Mouse (Mus musculus): ENCODE measurements around the gene Hoxa5. TPM values are rescaled to one million over a fixed set of nuclear protein-coding genes. Genes with fewer than 3 reads are reported as not detected.
A peak's percentile ranks its signal among the peaks of the same experiment; 100 is the strongest.

Gene Hoxa5
- total and polyA plus RNA-seq, 3 experiments = 0.26 to 0.96 (median 0.45) TPM

GRCm38 (mm10) chr6:52229558-52230416, 25.4 kb upstream of the Hoxa5 start:
- no peaks in the 10 kb centered on the region for H3K79me2 ChIP-seq (replicated peaks; ENCODE audit: control insufficient read depth, insufficient read depth, low read length)
- WGBS = 6% methylated on average over 44 of the region's 44 CpGs
- no peak for DNase-seq
- no peak overlapping the region for H3K27ac ChIP-seq
- intact Hi-C loops (cut with DNase I) = no loop called here
- no peaks in the 10 kb centered on the region; the same call in 1 of the 2 replicates for H3K4me1 ChIP-seq (ENCODE audit: control insufficient read depth, insufficient read depth, low read length)
- H3K36me3 ChIP-seq (ENCODE audit: control insufficient read depth, insufficient read depth, low read length) = no peaks in the 10 kb centered on the region
- no peak for TF ChIP-seq POLR2A (IDR thresholded peaks at IDR 0.05; ENCODE audit: insufficient read depth, low read depth, low read length)
- peaks cover 60% of the 10 kb centered on the region for H3K27me3 ChIP-seq (ENCODE audit: control insufficient read depth, insufficient read depth, low read length)
- H3K9ac ChIP-seq (ENCODE audit: low read depth, low read length) = no peak overlapping the region
- H3K4me3 ChIP-seq = no peak overlapping the region

DNA sequence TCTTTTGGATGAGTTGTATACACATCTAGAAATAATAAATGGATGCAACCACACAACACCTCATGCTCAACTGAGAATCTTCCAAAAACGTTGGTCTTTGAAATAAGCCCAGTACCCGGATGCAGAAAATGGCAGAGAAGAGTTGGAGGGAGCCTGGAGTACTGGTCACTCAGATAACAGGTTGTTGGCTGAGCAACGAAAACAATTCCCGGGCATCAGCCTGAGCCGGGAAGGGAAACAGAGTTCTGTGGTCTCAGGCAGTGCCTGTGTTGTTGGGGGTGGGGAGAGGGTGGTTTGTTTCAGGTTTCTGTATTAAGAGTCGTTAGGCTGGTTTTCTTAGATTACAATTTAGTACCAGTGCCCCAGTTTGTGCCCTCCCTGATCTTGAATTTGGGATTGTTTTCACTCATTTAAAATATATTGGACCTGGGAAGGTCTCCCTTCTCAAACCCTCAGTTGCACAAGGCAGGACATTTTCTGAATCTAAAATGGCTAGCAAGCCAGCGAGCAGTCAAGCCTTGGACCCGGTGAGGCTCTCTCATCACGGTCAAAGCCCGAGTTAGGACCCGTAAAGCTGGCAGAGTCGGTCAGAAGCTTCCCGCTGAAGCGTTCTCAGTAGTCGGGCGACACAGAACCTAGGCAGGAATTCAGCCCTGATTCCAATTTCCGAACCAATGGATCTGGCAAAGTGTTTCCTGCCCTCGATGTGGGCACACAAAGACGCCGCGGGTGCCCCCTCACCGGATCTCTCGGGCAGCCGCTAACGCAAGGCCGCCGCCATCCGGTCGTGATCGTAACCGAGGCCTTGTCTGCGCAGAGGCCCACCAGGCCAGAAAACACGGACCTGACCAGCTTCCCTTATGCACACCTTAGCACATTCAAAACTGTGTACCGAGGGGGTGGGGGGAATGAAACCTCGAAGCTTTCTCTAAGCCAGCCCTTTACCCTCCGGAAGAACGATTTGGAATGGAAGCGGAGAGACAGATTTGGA, 24.4 kb upstream of the Hoxa5 start:
- no peaks in the 10 kb centered on the region; the same call in 1 of the 2 replicates for H3K4me1 ChIP-seq (ENCODE audit: control insufficient read depth, insufficient read depth, low read length)
- TF ChIP-seq POLR2A (IDR thresholded peaks at IDR 0.05; ENCODE audit: insufficient read depth, low read depth, low read length) = no peak
- TF ChIP-seq CTCF (IDR thresholded peaks at IDR 0.05) = no peak
- no peak for TF ChIP-seq EP300 (IDR thresholded peaks at IDR 0.05; ENCODE audit: insufficient read depth, low read depth, low read length)
- no peaks in the 10 kb centered on the region for H3K79me2 ChIP-seq (replicated peaks; ENCODE audit: control insufficient read depth, insufficient read depth, low read length)
- intact Hi-C loops (cut with DNase I) = no loop called here
- WGBS = 5% methylated on average over 38 of the region's 38 CpGs
- no peak overlapping the region for H3K4me3 ChIP-seq
- H3K27me3 ChIP-seq (ENCODE audit: control insufficient read depth, insufficient read depth, low read length) = peaks cover 52% of the 10 kb centered on the region
- DNase-seq = peak in 1 of 2 experiments; percentile 10
- no peak overlapping the region for H3K9ac ChIP-seq (ENCODE audit: low read depth, low read length)
- H3K27ac ChIP-seq = no peak overlapping the region
- H3K36me3 ChIP-seq (ENCODE audit: control insufficient read depth, insufficient read depth, low read length) = no peaks in the 10 kb centered on the region

GRCm38 (mm10) chr6:52227470-52228222, 23.3 kb upstream of the Hoxa5 start:
- Histone ChIP-seq H3K4me1 (ENCODE audit: control insufficient read depth, insufficient read depth, low read length) (no peaks in the 10 kb centered on the region; the same call in 1 of the 2 replicates), H3K4me3 (no peak overlapping the region), H3K27me3 (ENCODE audit: control insufficient read depth, insufficient read depth, low read length) (peaks cover 44% of the 10 kb centered on the region), H3K27ac (no peak overlapping the region), H3K36me3 (ENCODE audit: control insufficient read depth, insufficient read depth, low read length) (no peaks in the 10 kb centered on the region), H3K79me2 (replicated peaks; ENCODE audit: control insufficient read depth, insufficient read depth, low read length) (no peaks in the 10 kb centered on the region), H3K9ac (ENCODE audit: low read depth, low read length) (no peak overlapping the region)
- no peak for TF ChIP-seq EP300 (IDR thresholded peaks at IDR 0.05; ENCODE audit: insufficient read depth, low read depth, low read length)
- DNase-seq = no peak
- 11% methylated on average over 11 of the region's 11 CpGs for WGBS
- intact Hi-C loops (cut with DNase I) = no loop called here

DNA sequence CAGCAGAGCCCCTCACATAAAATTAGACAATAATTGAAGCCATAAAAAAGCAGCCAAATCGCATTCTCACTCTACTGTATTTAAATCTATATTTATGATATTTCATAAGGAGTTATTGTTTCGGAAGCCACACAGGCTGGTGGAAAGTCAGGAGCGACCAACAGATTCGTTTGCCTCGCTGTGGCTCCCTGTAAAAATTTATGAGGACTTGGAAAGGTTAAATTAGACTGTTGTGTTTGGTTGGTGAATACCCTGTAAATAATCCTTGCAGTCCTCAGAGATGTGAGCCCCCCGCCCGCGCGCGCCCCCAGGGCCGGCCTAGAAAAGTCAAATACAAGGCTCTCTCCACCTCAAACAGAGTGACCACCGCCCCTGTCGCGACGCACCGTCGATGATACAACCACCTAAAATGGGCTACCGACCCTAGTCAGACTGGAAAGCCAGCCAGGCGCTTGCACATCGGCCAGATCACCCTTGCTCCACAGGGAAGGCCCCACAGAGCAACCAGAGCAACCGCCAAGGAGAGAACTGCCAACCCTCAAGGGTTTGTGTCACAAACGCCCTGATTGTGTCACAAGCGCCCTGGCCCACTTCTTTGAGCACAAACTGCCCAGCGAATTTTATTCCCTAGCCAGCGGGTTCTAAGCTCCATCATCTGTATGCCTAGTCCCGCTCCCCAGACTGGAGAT, 22.3 kb upstream of the Hoxa5 start:
- Histone ChIP-seq H3K27me3 (ENCODE audit: control insufficient read depth, insufficient read depth, low read length) (peaks cover 42% of the 10 kb centered on the region), H3K79me2 (replicated peaks; ENCODE audit: control insufficient read depth, insufficient read depth, low read length) (no peaks in the 10 kb centered on the region), H3K4me3 (no peak overlapping the region), H3K4me1 (ENCODE audit: control insufficient read depth, insufficient read depth, low read length) (no peaks in the 10 kb centered on the region), H3K27ac (no peak overlapping the region), H3K9ac (ENCODE audit: low read depth, low read length) (no peak overlapping the region), H3K36me3 (ENCODE audit: control insufficient read depth, insufficient read depth, low read length) (no peaks in the 10 kb centered on the region)
- 7% methylated on average over 26 of the region's 26 CpGs for WGBS
- TF ChIP-seq CTCF (IDR thresholded peaks at IDR 0.05) = no peak
- no peak for DNase-seq
- intact Hi-C loops (cut with DNase I) = no loop called here
